Mouse (Mus musculus): ENCODE data around the gene Gna13.

DNA sequence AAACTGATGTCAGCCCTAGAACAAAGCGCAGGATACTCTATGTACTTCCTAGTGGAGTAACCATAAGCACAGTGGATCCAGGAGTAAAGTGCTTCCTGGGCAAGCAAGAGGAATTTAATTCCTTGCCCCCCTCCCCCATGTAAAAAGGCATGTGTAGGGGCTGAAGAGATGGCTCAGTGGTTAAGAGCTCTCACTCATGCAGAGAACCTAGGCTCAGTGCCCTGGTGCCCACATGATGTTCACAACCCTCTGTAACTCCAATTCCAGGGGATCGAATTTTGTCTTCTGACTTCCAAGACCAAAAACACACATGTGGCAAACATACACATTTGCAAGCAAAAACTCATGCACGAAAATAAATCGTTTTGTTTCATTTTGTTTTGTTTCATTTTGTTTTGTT, 43.2 kb upstream of the Gna13 start:
- TF ChIP-seq CTCF (IDR thresholded peaks at IDR 0.05; ENCODE audit: extremely low read depth, insufficient read length, insufficient replicate concordance, low read depth, low read length) (no peak), POLR2A (IDR thresholded peaks at IDR 0.05; ENCODE audit: low read depth, low read length) (no peak)
